Mouse (Mus musculus) embryonic stem cell, embryonic (primary cell): ENCODE measurements around the gene Matn3.

Experiments used
- CTCF ChIA-PET, 4 experiments: fragments of 300-600 bp in 2 of 4; fragments of 350-600 bp in 2 of 4; sonication (Branson Sonifier 250); formaldehyde crosslinking; loops; one replicate each; lab custom pipeline; 2022; ENCODE audit warnings: inconsistent platforms in 2 of 4; lab: Charles Lee
- POLR2A ChIA-PET, 4 experiments: fragments of 300-600 bp in 2 of 4; fragments of 350-600 bp in 2 of 4; sonication (Branson Sonifier 250); formaldehyde crosslinking; loops; one replicate each; lab custom pipeline; 2022; ENCODE audit warnings: antibody characterized with exemption in 4 of 4, inconsistent platforms in 1 of 4; lab: Charles Lee

Gene Matn3

GRCm38 (mm10) chr12:8961607-8962316 lies 14.0 kb downstream of the Matn3 start:
- ChIA-PET CTCF (no interaction called here), POLR2A (interaction anchor here in 2 of 4 experiments (0.5 to 1.5 kb wide), 3 partner anchors 13 to 429 kb away, joined by 3 to 4 read pairs (median 3); no protein-coding TSS in a partner anchor)

GRCm38 (mm10) chr12:8969828-8970227 lies 22.1 kb downstream of the Matn3 start:
- POLR2A ChIA-PET = interaction anchor here in 3 of 4 experiments (0.5 to 1.3 kb wide), 10 partner anchors 10 to 84 kb away, joined by 3 to 6 read pairs (median 4); partner anchors contain the start of gene Ttc32 (in 1 of the 3)
- CTCF ChIA-PET = interaction anchor here in 3 of 4 experiments (0.6 to 1.1 kb wide), 3 partner anchors 13 to 312 kb away, joined by 3 to 6 read pairs (median 4); no protein-coding TSS in a partner anchor

GRCm38 (mm10) chr12:8973820-8974465 lies 26.2 kb downstream of the Matn3 start, which contains the start of gene Wdr35:
Gene Wdr35 (plus strand): TSS chr12:8973892.
- ChIA-PET POLR2A (interaction anchor here in 3 of 4 experiments (0.5 to 2.1 kb wide), 26 partner anchors 9 to 600 kb away, joined by 3 to 12 read pairs (median 4); partner anchors contain the start of genes Ttc32 (in 2 of the 3), Laptm4a (in 1 of the 3) and Sdc1 (in 1 of the 3)), CTCF (interaction anchor here in 3 of 4 experiments (0.6 to 1.2 kb wide), 4 partner anchors 38 to 1882 kb away, joined by 3 to 5 read pairs (median 3); no protein-coding TSS in a partner anchor)

- ChIA-PET POLR2A (interaction anchor here in 2 of 4 experiments (1.2 to 2.1 kb wide), 5 partner anchors 21 to 203 kb away, joined by 3 to 12 read pairs (median 5); no protein-coding TSS in a partner anchor), CTCF (interaction anchor here in 1 of 4 experiments (0.6 kb wide), 1 partner anchor 76 kb away, joined by 5 read pairs; no protein-coding TSS in a partner anchor)
Measured at GRCm38 (mm10) chr12:8975076-8975475, 27.3 kb downstream of the Matn3 start.

- ChIA-PET POLR2A (interaction anchor here in 2 of 4 experiments (1.0 to 1.6 kb wide), 4 partner anchors 9 to 37 kb away, joined by 3 to 5 read pairs (median 4); partner anchors contain the start of gene Wdr35 (in 1 of the 2)), CTCF (interaction anchor here in 2 of 4 experiments (0.6 to 0.7 kb wide), 2 partner anchors 9 kb away, joined by 3 to 19 read pairs; no protein-coding TSS in a partner anchor)
Measured at GRCm38 (mm10) chr12:8993231-8993630, 45.5 kb downstream of the Matn3 start.

- CTCF ChIA-PET = no interaction called here
Measured at GRCm38 (mm10) chr12:8998318-8998717, 50.6 kb downstream of the Matn3 start.

GRCm38 (mm10) chr12:9002038-9002648 lies 54.4 kb downstream of the Matn3 start:
- ChIA-PET CTCF (interaction anchor here (0.6 to 1.5 kb wide), 34 partner anchors 9 to 1573 kb away, joined by 3 to 19 read pairs (median 4); partner anchors contain the start of gene Sdc1 (in 1 of the 4)), POLR2A (interaction anchor here in 3 of 4 experiments (0.7 to 1.4 kb wide), 7 partner anchors 9 to 361 kb away, joined by 3 to 7 read pairs (median 4); partner anchors contain the start of gene Ttc32 (in 1 of the 3))

More at GRCm38 (mm10) chr12:8998318-8998717, 50.6 kb downstream of the Matn3 start:
- POLR2A ChIA-PET = no interaction called here

- ChIA-PET POLR2A (interaction anchor here in 1 of 4 experiments (1.0 kb wide), 1 partner anchor 105 kb away, joined by 3 read pairs; no protein-coding TSS in a partner anchor), CTCF (no interaction called here)
Measured at GRCm38 (mm10) chr12:9007146-9007545, 59.4 kb downstream of the Matn3 start.

- ChIA-PET POLR2A (no interaction called here), CTCF (no interaction called here)
Measured at GRCm38 (mm10) chr12:9007811-9008210, 60.1 kb downstream of the Matn3 start.

GRCm38 (mm10) chr12:9010311-9010710 lies 62.6 kb downstream of the Matn3 start:
- ChIA-PET POLR2A (interaction anchor here in 2 of 4 experiments (0.7 to 1.2 kb wide), 5 partner anchors 94 to 1738 kb away, joined by 3 to 4 read pairs (median 3); partner anchors contain the start of gene Rhob (in 1 of the 2)), CTCF (interaction anchor here in 1 of 4 experiments (0.5 to 1.7 kb wide), 2 partner anchors 239 to 1428 kb away, joined by 4 to 7 read pairs; partner anchors contain the start of gene Sdc1)

- POLR2A ChIA-PET = interaction anchor here in 2 of 4 experiments (0.5 to 2.6 kb wide), 3 partner anchors 14 to 77 kb away, joined by 4 to 7 read pairs (median 5); partner anchors contain the start of gene Ttc32 (in 2 of the 2)
Measured at GRCm38 (mm10) chr12:9016376-9016775, 68.6 kb downstream of the Matn3 start.

GRCm38 (mm10) chr12:9020431-9020830 lies 72.7 kb downstream of the Matn3 start:
- ChIA-PET CTCF (interaction anchor here in 1 of 4 experiments (1.2 kb wide), 1 partner anchor 85 kb away, joined by 5 read pairs; no protein-coding TSS in a partner anchor), POLR2A (interaction anchor here in 2 of 4 experiments (1.0 to 2.1 kb wide), 2 partner anchors 10 kb away, joined by 4 to 6 read pairs; partner anchors contain the start of gene Ttc32 (in 2 of the 2))

More at GRCm38 (mm10) chr12:9016376-9016775, 68.6 kb downstream of the Matn3 start:
- CTCF ChIA-PET = no interaction called here

GRCm38 (mm10) chr12:9020986-9021385 lies 73.3 kb downstream of the Matn3 start:
- POLR2A ChIA-PET = interaction anchor here in 3 of 4 experiments (0.6 to 2.1 kb wide), 4 partner anchors 9 to 206 kb away, joined by 3 to 6 read pairs (median 4); partner anchors contain the start of gene Ttc32 (in 2 of the 3)
- CTCF ChIA-PET = interaction anchor here in 2 of 4 experiments (1.2 to 1.3 kb wide), 2 partner anchors 19 to 85 kb away, joined by 5 to 7 read pairs; no protein-coding TSS in a partner anchor
